Mouse (Mus musculus) lung, postnatal 0 days (tissue): ENCODE results near the gene Iqcf1. TPM values are rescaled to one million over a fixed set of nuclear protein-coding genes. Genes with fewer than 3 reads are reported as not detected.

Source experiments
- ATAC-seq: fragments of 200-750 bp; cut with Nextera tagmentation; 2 replicates; pipeline ENCODE4 v1.8.0; 2017; ENCODE audit warnings: moderate library complexity
- DNase-seq: peaks from one replicate; pipeline ENCODE4 v3.0.0-alpha.2; 2016; ENCODE audit warnings: low spot score
- H3K27ac ChIP-seq: fragments of 300-500 bp; sonication (generic); 2 replicates; pipeline ENCODE4 v1.5.1; 2014; ENCODE audit warnings: antibody characterized with exemption, mild to moderate bottlenecking, low read length, mixed read lengths
- H3K27me3 ChIP-seq: fragments of 300-500 bp; sonication (generic); replicated peaks from 2 replicates; pipeline ENCODE4 v1.6.1; 2014; ENCODE audit warnings: low read length, mixed read lengths; ENCODE audit not compliant: insufficient read depth
- H3K36me3 ChIP-seq: fragments of 300-500 bp; sonication (generic); 2 replicates; pipeline ENCODE4 v1.6.1; 2014; ENCODE audit warnings: low read length, mixed read lengths; ENCODE audit not compliant: insufficient read depth
- H3K4me1 ChIP-seq: fragments of 300-500 bp; sonication (generic); 2 replicates; pipeline ENCODE4 v1.6.1; 2014; ENCODE audit warnings: antibody characterized with exemption, low read depth, low read length, mixed read lengths; ENCODE audit not compliant: insufficient read depth
- H3K4me2 ChIP-seq: fragments of 300-500 bp; sonication (generic); replicated peaks from 2 replicates; pipeline ENCODE4 v1.6.1; 2014; ENCODE audit warnings: low read depth, mild to moderate bottlenecking, low read length, moderate library complexity, mixed read lengths
- H3K4me3 ChIP-seq: fragments of 300-500 bp; sonication (generic); 2 replicates; pipeline ENCODE4 v1.5.1; 2014; ENCODE audit warnings: low read depth, low read length
- H3K9ac ChIP-seq: fragments of 300-500 bp; sonication (generic); replicated peaks from 2 replicates; pipeline ENCODE4 v1.6.1; 2014; ENCODE audit warnings: low read depth, mild to moderate bottlenecking
- H3K9me3 ChIP-seq: fragments of 300-500 bp; sonication (generic); 2 replicates; pipeline ENCODE4 v1.6.1; 2016; ENCODE audit warnings: low read length, mixed read lengths
- CTCF ChIP-seq: IDR thresholded peaks from 2 replicates; pipeline ENCODE4 v1.5.1; 2016; ENCODE audit warnings: antibody characterized with exemption, mild to moderate bottlenecking
- EP300 ChIP-seq: IDR thresholded peaks from 2 replicates; pipeline ENCODE4 v1.6.1; 2016; ENCODE audit warnings: antibody characterized with exemption, mild to moderate bottlenecking, control low read depth
- WGBS: fragments of 180-500 bp; shearing (Covaris S2); extraction: QIAGEN DNeasy Blood & Tissue Kit; methylation state at CpG from one replicate; pipeline ENCODE4 v1.1.7; 2014; 5-methylcytosine and 5-hydroxymethylcytosine counted together
- polyA plus RNA-seq: library from polyadenylated mRNA; unstranded; fragments of >200 nt; fragmentation: Nextera tagmentation; extraction: Ambion mirVana; gene quantifications from 2 replicates; pipeline ENCODE4 v1.2.1, GENCODE M21; 2015

Iqcf1 gene
- polyA plus RNA-seq, 1 experiment from 2014 or later: not detected

GRCm38 (mm10) chr9:106513566-106513965 is 13.8 kb downstream of the Iqcf1 start:
- Histone ChIP-seq H3K4me2 (no peak overlapping the region), H3K4me1 (no peaks in the 10 kb centered on the region), H3K27me3 (no peaks in the 10 kb centered on the region), H3K9me3 (no peaks in the 10 kb centered on the region), H3K27ac (no peak overlapping the region), H3K4me3 (no peak overlapping the region), H3K9ac (no peak overlapping the region), H3K36me3 (no peaks in the 10 kb centered on the region)
- WGBS: 73% methylated on average over 6 of the region's 6 CpGs
- DNase-seq: no peak
- no peak for TF ChIP-seq EP300
- no peak for TF ChIP-seq CTCF
- no peak for ATAC-seq

GRCm38 (mm10) chr9:106514273-106514672 is 14.5 kb downstream of the Iqcf1 start, which contains the start of gene Iqcf5:
Gene Iqcf5 (plus strand): TSS chr9:106514573.
- TF ChIP-seq EP300 (no peak), CTCF (no peak)
- Histone ChIP-seq H3K9ac (no peak within 1 kb of the TSS), H3K27me3 (no peaks in the 10 kb centered on the region), H3K27ac (no peak within 1 kb of the TSS), H3K36me3 (no peaks in the 10 kb centered on the region), H3K4me1 (no peaks in the 10 kb centered on the region), H3K4me3 (no peak within 1 kb of the TSS), H3K9me3 (no peaks in the 10 kb centered on the region), H3K4me2 (no peak within 1 kb of the TSS)
- DNase-seq: no peak
- no peak for ATAC-seq
- WGBS: 83% methylated on average over 4 of the region's 4 CpGs

- Histone ChIP-seq H3K9ac (no peak overlapping the region), H3K36me3 (no peaks in the 10 kb centered on the region), H3K27ac (no peak overlapping the region), H3K9me3 (no peaks in the 10 kb centered on the region), H3K27me3 (no peaks in the 10 kb centered on the region), H3K4me1 (no peaks in the 10 kb centered on the region), H3K4me3 (no peak overlapping the region), H3K4me2 (no peak overlapping the region)
- DNase-seq (no peak), ATAC-seq (no peak)
- TF ChIP-seq EP300 (no peak), CTCF (no peak)
- WGBS: 46% methylated on average over 2 of the region's 2 CpGs
Measured at GRCm38 (mm10) chr9:106519433-106519832, 19.7 kb downstream of the Iqcf1 start.

GRCm38 (mm10) chr9:106519909-106520308 is 20.1 kb downstream of the Iqcf1 start:
- TF ChIP-seq EP300 (no peak), CTCF (no peak)
- H3K9ac ChIP-seq: no peak overlapping the region
- no peak overlapping the region for H3K4me2 ChIP-seq
- H3K27ac ChIP-seq: no peak overlapping the region
- no peaks in the 10 kb centered on the region for H3K36me3 ChIP-seq
- H3K27me3 ChIP-seq: no peaks in the 10 kb centered on the region
- no peak for ATAC-seq
- WGBS: 52% methylated on average over 8 of the region's 8 CpGs
- H3K4me1 ChIP-seq: no peaks in the 10 kb centered on the region
- DNase-seq: no peak
- no peaks in the 10 kb centered on the region for H3K9me3 ChIP-seq
- no peak overlapping the region for H3K4me3 ChIP-seq

- Histone ChIP-seq H3K27ac (no peak overlapping the region), H3K4me1 (no peaks in the 10 kb centered on the region), H3K36me3 (no peaks in the 10 kb centered on the region), H3K9ac (no peak overlapping the region), H3K4me2 (no peak overlapping the region), H3K27me3 (no peaks in the 10 kb centered on the region), H3K9me3 (no peaks in the 10 kb centered on the region), H3K4me3 (no peak overlapping the region)
- peak; percentile 27 for DNase-seq
- ATAC-seq: no peak
- TF ChIP-seq CTCF (peak; percentile 90), EP300 (no peak)
- 27% methylated on average over 3 of the region's 3 CpGs for WGBS
Measured at GRCm38 (mm10) chr9:106531833-106532232, 32.1 kb downstream of the Iqcf1 start.

GRCm38 (mm10) chr9:106534296-106534695 is 34.5 kb downstream of the Iqcf1 start:
- Histone ChIP-seq H3K4me2 (no peak overlapping the region), H3K4me1 (no peaks in the 10 kb centered on the region), H3K36me3 (no peaks in the 10 kb centered on the region), H3K27me3 (no peaks in the 10 kb centered on the region), H3K9me3 (no peaks in the 10 kb centered on the region), H3K9ac (no peak overlapping the region), H3K27ac (no peak overlapping the region), H3K4me3 (no peak overlapping the region)
- DNase-seq (no peak), ATAC-seq (no peak)
- TF ChIP-seq CTCF: no peak
- no peak for TF ChIP-seq EP300
- WGBS: 88% methylated on average over 7 of the region's 7 CpGs

GRCm38 (mm10) chr9:106534975-106535374 is 35.2 kb downstream of the Iqcf1 start:
- H3K27me3 ChIP-seq: no peaks in the 10 kb centered on the region
- ATAC-seq (no peak), DNase-seq (no peak)
- no peak overlapping the region for H3K4me3 ChIP-seq
- no peaks in the 10 kb centered on the region for H3K4me1 ChIP-seq
- no peak overlapping the region for H3K27ac ChIP-seq
- no peak overlapping the region for H3K9ac ChIP-seq
- H3K4me2 ChIP-seq: no peak overlapping the region
- no peaks in the 10 kb centered on the region for H3K9me3 ChIP-seq
- H3K36me3 ChIP-seq: no peaks in the 10 kb centered on the region
- WGBS: 87% methylated on average over 11 of the region's 11 CpGs
- TF ChIP-seq CTCF: no peak

Other genes starting within 250 kb of the Iqcf1 start
- 9.7 and 9.9 TPM in 2 replicates for gene Poc1a, start 218.9 kb upstream of the Iqcf1 start, polyA plus RNA-seq
- 25.7 and 27.8 TPM in 2 replicates for gene Dusp7, start 131.3 kb upstream of the Iqcf1 start, polyA plus RNA-seq
- 656 and 737 TPM in 2 replicates for gene Rpl29, start 70.5 kb upstream of the Iqcf1 start, polyA plus RNA-seq
- 8.5 and 12.5 TPM in 2 replicates for gene Acy1, start 61.6 kb upstream of the Iqcf1 start, polyA plus RNA-seq
- gene Abhd14b, start 52.5 kb upstream of the Iqcf1 start, polyA plus RNA-seq: 31.1 and 36.8 TPM in 2 replicates
- 21.7 and 26.9 TPM in 2 replicates for gene Abhd14a, start 52.3 kb upstream of the Iqcf1 start, polyA plus RNA-seq
- gene Pcbp4, start 46.7 kb upstream of the Iqcf1 start, polyA plus RNA-seq: 29.4 and 30.6 TPM in 2 replicates
- 0.13 and 0.20 TPM in 2 replicates for gene Gpr62, start 34.0 kb upstream of the Iqcf1 start, polyA plus RNA-seq
- 19.4 and 21.7 TPM in 2 replicates for gene Rrp9, start 24.0 kb upstream of the Iqcf1 start, polyA plus RNA-seq
- 21.5 and 24.0 TPM in 2 replicates for gene Parp3, start 23.0 kb upstream of the Iqcf1 start, polyA plus RNA-seq
- gene Iqcf5, start 14.6 kb downstream of the Iqcf1 start, polyA plus RNA-seq: not detected in 2 replicates
- gene Iqcf3, start 61.7 kb downstream of the Iqcf1 start, polyA plus RNA-seq: not detected in 2 replicates
- gene Iqcf4, start 71.0 kb downstream of the Iqcf1 start, polyA plus RNA-seq: not detected in 2 replicates
- gene Iqcf6, start 126.6 kb downstream of the Iqcf1 start, polyA plus RNA-seq: not detected in 2 replicates
- gene Grm2, start 156.1 kb downstream of the Iqcf1 start, polyA plus RNA-seq: not detected in 2 replicates
- gene Tex264, start 186.0 kb downstream of the Iqcf1 start, polyA plus RNA-seq: 63.5 and 67.7 TPM in 2 replicates